Mouse (Mus musculus) MEL (cell line): ENCODE data around the gene Chrm3. TPM values are rescaled to one million over a fixed set of nuclear protein-coding genes. Genes with fewer than 3 reads are reported as not detected.

ENCODE experiments used
- DNase-seq: peaks from one replicate; pipeline ENCODE4 v3.0.0; 2011; ENCODE audit warnings: low read depth, low spot score
- H3K27ac ChIP-seq: 2 replicates; pipeline ENCODE4 v1.5.1; 2012; ENCODE audit warnings: low read depth, mild to moderate bottlenecking, control low read depth, low read length, moderate library complexity; ENCODE audit not compliant: control insufficient read depth
- H3K27me3 ChIP-seq, 2 experiments: fragments of 150-350 bp in 1 of 2; sonication (generic) in 1 of 2; 2 replicates each; pipeline ENCODE4 v1.6.1; 2012; ENCODE audit warnings: low read length in 2 of 2, mild to moderate bottlenecking in 2 of 2, improper control_type of control experiment in 1 of 2, moderate library complexity in 1 of 2; ENCODE audit not compliant: insufficient read depth in 2 of 2, control insufficient read depth in 1 of 2
- H3K36me3 ChIP-seq, 2 experiments: 2 replicates each; pipeline ENCODE4 v1.6.1; 2012 to 2014; ENCODE audit warnings: low read length in 2 of 2, improper control_type of control experiment in 1 of 2, inconsistent platforms in 1 of 2, mild to moderate bottlenecking in 1 of 2; ENCODE audit not compliant: insufficient read depth in 2 of 2, control insufficient read depth in 1 of 2
- H3K4me1 ChIP-seq, 2 experiments: fragments of 150-350 bp in 1 of 2; sonication (generic) in 1 of 2; 2 replicates each; pipeline ENCODE4 v1.6.1; 2012; ENCODE audit warnings: low read length in 2 of 2, improper control_type of control experiment in 1 of 2, mild to moderate bottlenecking in 1 of 2; ENCODE audit not compliant: insufficient read depth in 2 of 2, control insufficient read depth in 1 of 2
- H3K4me3 ChIP-seq, 2 experiments: fragments of 150-350 bp in 1 of 2; sonication (generic) in 1 of 2; 2 replicates each; pipeline ENCODE4 v1.5.1; 2012; ENCODE audit warnings: low read depth in 2 of 2, low read length in 2 of 2, mild to moderate bottlenecking in 2 of 2, moderate library complexity in 2 of 2, control low read depth in 1 of 2, improper control_type of control experiment in 1 of 2; ENCODE audit not compliant: control insufficient read depth in 1 of 2, insufficient read depth in 1 of 2
- H3K79me2 ChIP-seq: 2 replicates; pipeline ENCODE4 v1.6.1; 2012; ENCODE audit warnings: mild to moderate bottlenecking, low read length, moderate library complexity; ENCODE audit not compliant: control insufficient read depth, poor library complexity, insufficient read depth
- H3K9ac ChIP-seq: 2 replicates; pipeline ENCODE4 v1.6.1; 2012; ENCODE audit warnings: low read depth, mild to moderate bottlenecking, control low read depth, low read length, moderate library complexity; ENCODE audit not compliant: control insufficient read depth, poor library complexity, severe bottlenecking
- H3K9me3 ChIP-seq: fragments of 150-350 bp; sonication (generic); replicated peaks from 2 replicates; pipeline ENCODE4 v1.6.1; 2012; ENCODE audit warnings: mild to moderate bottlenecking, low read length, improper control_type of control experiment, moderate library complexity; ENCODE audit not compliant: insufficient read depth
- BHLHE40 ChIP-seq: IDR thresholded peaks from 2 replicates; pipeline ENCODE4 v1.6.1; 2012; ENCODE audit warnings: low read depth, mild to moderate bottlenecking, inconsistent platforms, low read length, improper control_type of control experiment, borderline replicate concordance
- CHD1 ChIP-seq: IDR thresholded peaks from 2 replicates; pipeline ENCODE4 v1.6.1; 2012; ENCODE audit warnings: low read depth, mild to moderate bottlenecking, inconsistent platforms, low read length, improper control_type of control experiment
- CHD2 ChIP-seq: IDR thresholded peaks from 2 replicates; pipeline ENCODE4 v1.6.1; 2011; ENCODE audit warnings: low read length, improper control_type of control experiment
- CTCF ChIP-seq, 3 experiments: IDR thresholded peaks in 2 of 3; conservative IDR thresholded peaks in 1 of 3; 2 replicates each; pipeline ENCODE4 v1.5.1; 2011 to 2012; ENCODE audit warnings: low read length in 3 of 3, low read depth in 2 of 3, mild to moderate bottlenecking in 2 of 3, improper control_type of control experiment in 1 of 3, inconsistent platforms in 1 of 3, mixed read lengths in 1 of 3, moderate library complexity in 1 of 3; ENCODE audit not compliant: control insufficient read depth in 1 of 3, insufficient read depth in 1 of 3, poor library complexity in 1 of 3, severe bottlenecking in 1 of 3
- ELF1 ChIP-seq: IDR thresholded peaks from 2 replicates; pipeline ENCODE4 v1.6.1; 2014; ENCODE audit warnings: low read depth, mild to moderate bottlenecking, inconsistent platforms, low read length, improper control_type of control experiment, moderate library complexity
- EP300 ChIP-seq, 2 experiments: IDR thresholded peaks; 2 replicates each; pipeline ENCODE4 v1.6.1; 2011; ENCODE audit warnings: improper control_type of control experiment in 2 of 2, low read length in 2 of 2, low read depth in 1 of 2, mild to moderate bottlenecking in 1 of 2
- ETS1 ChIP-seq: IDR thresholded peaks from 2 replicates; pipeline ENCODE4 v1.6.1; 2012; ENCODE audit warnings: low read depth, mild to moderate bottlenecking, inconsistent platforms, low read length, improper control_type of control experiment, moderate library complexity
- HCFC1 ChIP-seq: IDR thresholded peaks from 2 replicates; pipeline ENCODE4 v1.6.1; 2012; ENCODE audit warnings: low read depth, mild to moderate bottlenecking, inconsistent platforms, low read length, improper control_type of control experiment, moderate library complexity
- JUND ChIP-seq: IDR thresholded peaks from 2 replicates; pipeline ENCODE4 v1.6.1; 2011; ENCODE audit warnings: low read depth, mild to moderate bottlenecking, improper control_type of control experiment, low read length
- KAT2A ChIP-seq: conservative IDR thresholded peaks from 2 replicates; pipeline ENCODE4 v1.6.1; 2012; ENCODE audit warnings: low read depth, low read length, improper control_type of control experiment, inconsistent platforms
- MAFK ChIP-seq: IDR thresholded peaks from 2 replicates; pipeline ENCODE4 v1.6.1; 2011; ENCODE audit warnings: low read depth, mild to moderate bottlenecking, low read length, improper control_type of control experiment, borderline replicate concordance
- MAX ChIP-seq: IDR thresholded peaks from 2 replicates; pipeline ENCODE4 v1.6.1; 2011; ENCODE audit warnings: low read length, improper control_type of control experiment
- MAZ ChIP-seq: IDR thresholded peaks from 2 replicates; pipeline ENCODE4 v1.6.1; 2012; ENCODE audit warnings: low read depth, mild to moderate bottlenecking, inconsistent platforms, low read length, improper control_type of control experiment
- MEF2A ChIP-seq: IDR thresholded peaks from 2 replicates; pipeline ENCODE4 v1.6.1; 2014; ENCODE audit warnings: low read depth, mild to moderate bottlenecking, inconsistent platforms, low read length, improper control_type of control experiment; ENCODE audit not compliant: poor library complexity, insufficient replicate concordance, severe bottlenecking; ENCODE audit errors: extremely low read depth
- MXI1 ChIP-seq: IDR thresholded peaks from 2 replicates; pipeline ENCODE4 v1.6.1; 2011; ENCODE audit warnings: mild to moderate bottlenecking, low read depth, low read length, improper control_type of control experiment
- MYB ChIP-seq: IDR thresholded peaks from 2 replicates; pipeline ENCODE4 v1.6.1; 2011; ENCODE audit warnings: mild to moderate bottlenecking, low read depth, low read length, improper control_type of control experiment
- NRF1 ChIP-seq: IDR thresholded peaks from 2 replicates; pipeline ENCODE4 v1.6.1; 2014; ENCODE audit warnings: low read depth, mild to moderate bottlenecking, inconsistent platforms, low read length, improper control_type of control experiment, moderate library complexity; ENCODE audit not compliant: poor library complexity, insufficient read depth, severe bottlenecking
- POLR2A ChIP-seq, 2 experiments: IDR thresholded peaks; 2 replicates each; pipeline ENCODE4 v1.6.1; 2011 to 2012; ENCODE audit warnings: low read length in 2 of 2, mild to moderate bottlenecking in 2 of 2, control low read depth in 1 of 2, improper control_type of control experiment in 1 of 2, low read depth in 1 of 2, moderate library complexity in 1 of 2; ENCODE audit not compliant: control insufficient read depth in 1 of 2, insufficient read depth in 1 of 2, poor library complexity in 1 of 2
- RCOR1 ChIP-seq: IDR thresholded peaks from 2 replicates; pipeline ENCODE4 v1.6.1; 2012; ENCODE audit warnings: low read depth, mild to moderate bottlenecking, inconsistent platforms, low read length, improper control_type of control experiment
- SIN3A ChIP-seq: IDR thresholded peaks from 2 replicates; pipeline ENCODE4 v1.6.1; 2012; ENCODE audit warnings: low read length, improper control_type of control experiment, inconsistent platforms
- SMC3 ChIP-seq: IDR thresholded peaks from 2 replicates; pipeline ENCODE4 v1.6.1; 2011; ENCODE audit warnings: low read depth, low read length, improper control_type of control experiment
- TAL1 ChIP-seq: IDR thresholded peaks from 2 replicates; pipeline ENCODE4 v1.6.1; 2012; ENCODE audit warnings: mild to moderate bottlenecking, inconsistent platforms, low read length, moderate library complexity, mixed read lengths
- UBTF ChIP-seq: IDR thresholded peaks from 2 replicates; pipeline ENCODE4 v1.6.1; 2012; ENCODE audit warnings: low read depth, mild to moderate bottlenecking, inconsistent platforms, low read length, improper control_type of control experiment, moderate library complexity, borderline replicate concordance; ENCODE audit not compliant: insufficient read depth
- ZKSCAN1 ChIP-seq: IDR thresholded peaks from 2 replicates; pipeline ENCODE4 v1.6.1; 2012; ENCODE audit warnings: low read depth, mild to moderate bottlenecking, inconsistent platforms, low read length, improper control_type of control experiment, moderate library complexity
- ZMIZ1 ChIP-seq: IDR thresholded peaks from 2 replicates; pipeline ENCODE4 v1.6.1; 2012; ENCODE audit warnings: low read depth, mild to moderate bottlenecking, inconsistent platforms, low read length, improper control_type of control experiment, moderate library complexity
- polyA plus RNA-seq, 2 experiments: library from polyadenylated mRNA; stranded (reverse) in 1 of 2; unstranded in 1 of 2; fragments of >175 nt in 1 of 2; fragments of >200 nt in 1 of 2; gene quantifications; 2 replicates each; pipeline versions ENCODE4 v1.2.1 to v1.2.4; 2012; ENCODE audit warnings: low replicate concordance in 2 of 2, low read depth in 1 of 2; ENCODE audit not compliant: insufficient read length in 2 of 2, insufficient read depth in 1 of 2, missing spikeins in 1 of 2
- total RNA-seq: library from RNA; depleted of rRNA; stranded (reverse); fragments of 300-350 nt; gene quantifications from 2 replicates; pipeline ENCODE4 v1.2.3, GENCODE M21; 2012

Gene Chrm3
- total and polyA plus RNA-seq, 3 experiments: not detected

GRCm38 (mm10) chr13:10045651-10046350 is 314.8 kb downstream of the Chrm3 start:
- Histone ChIP-seq H3K4me1 (no peaks in the 10 kb centered on the region), H3K9ac (no peak overlapping the region), H3K79me2 (no peaks in the 10 kb centered on the region), H3K4me3 (no peak overlapping the region), H3K9me3 (no peaks in the 10 kb centered on the region), H3K27ac (no peak overlapping the region), H3K27me3 (no peaks in the 10 kb centered on the region)
- no peak for DNase-seq
- TF ChIP-seq MXI1: no peak
- no peak for TF ChIP-seq MAX
- TF ChIP-seq ZMIZ1: no peak
- TF ChIP-seq ELF1: no peak
- no peak for TF ChIP-seq MYB
- no peak for TF ChIP-seq ZKSCAN1
- no peak for TF ChIP-seq CHD1
- no peak for TF ChIP-seq UBTF
- TF ChIP-seq BHLHE40: no peak
- no peak for TF ChIP-seq TAL1
- TF ChIP-seq NRF1: no peak
- TF ChIP-seq POLR2A (IDR thresholded peaks at IDR 0.05; ENCODE audit: control insufficient read depth in 1 of 2, insufficient read depth in 1 of 2, low read depth in 1 of 2, low read length in 2 of 2, poor library complexity in 1 of 2): no peak
- no peak for TF ChIP-seq MAFK
- no peak for TF ChIP-seq CHD2
- no peak for TF ChIP-seq SIN3A
- TF ChIP-seq CTCF (IDR thresholded peaks at IDR 0.05 in 2 of 3, conservative IDR thresholded peaks at IDR 0.05 in 1 of 3; ENCODE audit: control insufficient read depth in 1 of 3, insufficient read depth in 1 of 3, low read depth in 2 of 3, low read length in 3 of 3, poor library complexity in 1 of 3, severe bottlenecking in 1 of 3): no peak
- TF ChIP-seq SMC3: no peak
- TF ChIP-seq JUND: no peak
- TF ChIP-seq HCFC1: no peak
- TF ChIP-seq, all 39 proteins: peak for 0
- no peaks in the 10 kb centered on the region for H3K36me3 ChIP-seq

- no peaks in the 10 kb centered on the region for H3K9me3 ChIP-seq
- TF ChIP-seq SMC3 (no peak), JUND (no peak), ZKSCAN1 (no peak), RCOR1 (no peak), ETS1 (no peak), MAX (no peak), KAT2A (no peak), CHD2 (no peak), EP300 (IDR thresholded peaks at IDR 0.05; ENCODE audit: low read depth in 1 of 2, low read length in 2 of 2) (no peak), BHLHE40 (no peak), MAFK (no peak), MAZ (no peak), HCFC1 (no peak), ZMIZ1 (no peak), MEF2A (no peak)
- TF ChIP-seq, all 39 proteins: peak for 0
- Histone ChIP-seq H3K9ac (no peak overlapping the region), H3K36me3 (no peaks in the 10 kb centered on the region), H3K4me3 (no peak overlapping the region), H3K27ac (no peak overlapping the region), H3K27me3 (no peaks in the 10 kb centered on the region), H3K79me2 (no peaks in the 10 kb centered on the region), H3K4me1 (no peaks in the 10 kb centered on the region)
- DNase-seq: no peak
These were observed 316.6 kb downstream of the Chrm3 start for GRCm38 (mm10) chr13:10044084-10044483.
